28 mouse cellular contexts compared by ENCODE assay signal in the genomic region with DNA sequence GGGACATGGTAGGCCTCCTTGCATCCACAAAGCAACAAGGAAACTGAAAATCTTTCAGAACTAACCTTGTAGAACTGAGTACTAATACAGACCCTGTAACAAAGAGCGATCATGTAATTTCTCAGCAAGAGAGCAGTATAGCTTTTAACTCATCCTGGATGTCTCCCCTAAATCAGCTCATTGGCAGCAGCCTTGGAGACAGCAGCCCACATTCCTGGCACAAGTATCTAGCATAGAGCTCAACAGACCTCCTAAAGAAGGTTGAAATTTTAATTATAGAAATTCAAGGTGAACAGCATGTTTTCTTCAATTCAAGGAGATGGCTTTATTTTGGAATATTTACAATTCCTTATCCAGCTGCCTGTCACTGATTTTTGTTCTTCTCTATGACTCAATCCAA. TPM values are rescaled to one million over a fixed set of nuclear protein-coding genes. Genes with fewer than 3 reads are reported as not detected.
DNase-seq lines count a peak whose midpoint lies in the region; TF ChIP-seq lines count a peak whose summit lies in the region.
"Had no signal": no experiment of that assay in that cellular context is flagged by ENCODE, and none has a peak within 500 bp of the region (broad histone marks: within the 10 kb centered on the region; RNA-seq: fewer than 3 reads in every experiment).

No protein-coding gene starts in this region.

- H3K27ac ChIP-seq in layer of hippocampus, adult 2 months: peak overlapping the region; percentile 55
- H3K27ac ChIP-seq: embryonic facial prominence, embryonic 13.5 days; forebrain, embryonic 12.5 days; heart, adult 2 months; heart, embryonic 15.5 days; hindbrain, embryonic 10.5 days; hindbrain, embryonic 14.5 days had no signal

- no peak for TF ChIP-seq CTCF in layer of hippocampus, adult 2 months (conservative IDR thresholded peaks at IDR 0.05)

- no peak overlapping the region for H3K4me3 ChIP-seq in layer of hippocampus, adult 2 months
- H3K4me3 ChIP-seq: embryonic facial prominence, embryonic 13.5 days; forebrain, embryonic 12.5 days; heart, adult 2 months; heart, embryonic 15.5 days; hindbrain, embryonic 10.5 days had no signal

- peak; percentile 26 to 49 for DNase-seq in frontal cortex, adult 2 months (ENCODE audit: extremely low spot score in 1 of 2, low spot score in 1 of 2)
- DNase-seq in frontal cortex, postnatal 14 days (ENCODE audit: low spot score in 2 of 2): no peak
- DNase-seq in layer of hippocampus, adult 2 months (ENCODE audit: low spot score in 2 of 2): peak in 1 of 2 experiments; percentile 36
- no peak for DNase-seq in layer of hippocampus, postnatal 14 days (ENCODE audit: low spot score in 2 of 2)
- DNase-seq in right cerebral cortex, adult 18-20 months: peak; percentile 57
- DNase-seq in right cerebral cortex, postnatal 10 days (ENCODE audit: low spot score in 2 of 2): no peak
- DNase-seq in cerebellum, postnatal 10 days: no peak
- DNase-seq: cerebellum, adult 11 months; cerebellum, adult 8-10 months; cerebellum, postnatal 25 days; gastrocnemius, postnatal 10 days; heart, adult 2 months had no signal

RNA-seq across cellular contexts. Expression of gene Panx3, which starts 12.1 kb away (rescaled TPM):
- 0.08 TPM in 1 of 2 replicates, not detected in the other for polyA plus RNA-seq in frontal cortex, adult 2 months (2012; rRNA removed)
- total RNA-seq in layer of hippocampus, adult 2 months (2021): not detected
- total RNA-seq in layer of hippocampus, postnatal 14 days (2021): not detected
- total RNA-seq: adrenal gland, adult 18-20 months; CH12.LX; gastrocnemius, postnatal 4 days; heart, adult 2 months; heart, postnatal 25 days had no signal
- polyA plus RNA-seq: activated CD4-positive, CD25-positive, alpha-beta regulatory T cell, adult 4 months; cortical plate, adult 2 months; forebrain, embryonic 16.5 days; heart, adult 2 months; Patski had no signal

RNA-seq across cellular contexts. Expression of gene Tbrg1, which starts 24.0 kb away (rescaled TPM):
- 42.0 and 43.7 TPM in 2 replicates for polyA plus RNA-seq in frontal cortex, adult 2 months (2012; rRNA removed)
- total RNA-seq in layer of hippocampus, adult 2 months (2021): 10 to 100 TPM; 46.9 to 47.0 TPM
- 10 to 100 TPM; 50.8 to 50.9 TPM for total RNA-seq in layer of hippocampus, postnatal 14 days (2021)

RNA-seq across cellular contexts. Expression of gene Olfr160, which starts 34.9 kb away (rescaled TPM):
- polyA plus RNA-seq in frontal cortex, adult 2 months (2012; rRNA removed): 0.10 TPM in 1 of 2 replicates, not detected in the other
- total RNA-seq in layer of hippocampus, adult 2 months (2021): not detected
- total RNA-seq in layer of hippocampus, postnatal 14 days (2021): not detected
- total RNA-seq: adrenal gland, adult 18-20 months; adrenal gland, postnatal 36 days; CH12.LX; gastrocnemius, postnatal 10 days; gastrocnemius, postnatal 4 days; heart, adult 2 months; heart, postnatal 25 days had no signal
- polyA plus RNA-seq: brain, embryonic 14.5 days; cortical plate, adult 2 months; embryonic facial prominence, embryonic 13.5 days; forebrain, embryonic 12.5 days; forebrain, embryonic 16.5 days; heart, adult 2 months; heart, embryonic 11.5 days; heart, embryonic 15.5 days; hindbrain, embryonic 10.5 days; hindbrain, embryonic 14.5 days; Patski had no signal

Comparison
In these comparisons a context has a peak if more than half of its experiments do, and no peak if none do; other contexts are left out.
1. DNase-seq: peak in frontal cortex, adult 2 months (2 of 2) and right cerebral cortex, adult 18-20 months (single experiment); none in frontal cortex, postnatal 14 days (0 of 2), layer of hippocampus, postnatal 14 days (0 of 2), right cerebral cortex, postnatal 10 days (0 of 2) and cerebellum, postnatal 10 days (0 of 2).